Mouse (Mus musculus) hindbrain, postnatal 0 days (tissue): ENCODE data around the gene Foxe1. TPM values are rescaled to one million over a fixed set of nuclear protein-coding genes. Genes with fewer than 3 reads are reported as not detected.

Experiments used
- ATAC-seq: fragments of 200-750 bp; cut with Nextera tagmentation; 2 replicates; pipeline ENCODE4 v1.8.0; 2017; ENCODE audit warnings: mild to moderate bottlenecking, moderate TSS enrichment, moderate library complexity
- DNase-seq: peaks from one replicate; pipeline ENCODE4 v3.0.0-alpha.2; 2015; ENCODE audit warnings: low spot score
- H3K27ac ChIP-seq: fragments of 300-500 bp; sonication (generic); 2 replicates; pipeline ENCODE4 v1.5.1; 2014; ENCODE audit warnings: mild to moderate bottlenecking
- H3K27me3 ChIP-seq: fragments of 300-500 bp; sonication (generic); 2 replicates; pipeline ENCODE4 v1.6.1; 2014; ENCODE audit warnings: low read length, mixed read lengths; ENCODE audit not compliant: insufficient read depth
- H3K36me3 ChIP-seq: fragments of 300-500 bp; sonication (generic); 2 replicates; pipeline ENCODE4 v1.6.1; 2014; ENCODE audit warnings: low read length, mixed read lengths; ENCODE audit not compliant: insufficient read depth
- H3K4me1 ChIP-seq: fragments of 300-500 bp; sonication (generic); 2 replicates; pipeline ENCODE4 v1.6.1; 2014; ENCODE audit warnings: antibody characterized with exemption, low read length, mixed read lengths; ENCODE audit not compliant: insufficient read depth
- H3K4me2 ChIP-seq: fragments of 300-500 bp; sonication (generic); 2 replicates; pipeline ENCODE4 v1.6.1; 2014; ENCODE audit warnings: low read depth, mild to moderate bottlenecking, low read length, moderate library complexity, mixed read lengths
- H3K4me3 ChIP-seq: fragments of 300-500 bp; sonication (generic); 2 replicates; pipeline ENCODE4 v1.5.1; 2014; ENCODE audit warnings: low read length
- H3K9ac ChIP-seq: fragments of 300-500 bp; sonication (generic); replicated peaks from 2 replicates; pipeline ENCODE4 v1.6.1; 2014; ENCODE audit warnings: mild to moderate bottlenecking, low read length, moderate library complexity, mixed read lengths
- H3K9me3 ChIP-seq: fragments of 300-500 bp; sonication (generic); 2 replicates; pipeline ENCODE4 v1.6.1; 2016; ENCODE audit warnings: low read length, mixed read lengths
- CTCF ChIP-seq: IDR thresholded peaks from 2 replicates; pipeline ENCODE4 v1.5.1; 2016; ENCODE audit warnings: antibody characterized with exemption, control low read depth, low read depth
- WGBS: fragments of 180-500 bp; shearing (Covaris S2); extraction: QIAGEN DNeasy Blood & Tissue Kit; methylation state at CpG from one replicate; pipeline ENCODE4 v1.1.7; 2014; 5-methylcytosine and 5-hydroxymethylcytosine counted together
- polyA plus RNA-seq: library from polyadenylated mRNA; unstranded; fragments of >200 nt; fragmentation: Nextera tagmentation; extraction: Ambion mirVana; gene quantifications from 2 replicates; pipeline ENCODE4 v1.2.1, GENCODE M21; 2015
- total RNA-seq: library from RNA; depleted of rRNA; stranded (reverse); fragments of >200 nt; gene quantifications from 2 replicates; pipeline ENCODE4 v1.2.3, GENCODE M21; 2014

Gene Foxe1
- total and polyA plus RNA-seq, 2 experiments from 2014 or later = not detected

- DNase-seq (no peak), ATAC-seq (no peak)
- H3K27me3 ChIP-seq = peaks cover 78% of the 10 kb centered on the region
- H3K9me3 ChIP-seq = no peaks in the 10 kb centered on the region
- no peak for TF ChIP-seq CTCF
- WGBS = 23% methylated on average over 6 of the region's 6 CpGs
- no peaks in the 10 kb centered on the region for H3K4me1 ChIP-seq
- no peaks in the 10 kb centered on the region for H3K36me3 ChIP-seq
- no peak overlapping the region for H3K4me3 ChIP-seq
- no peak overlapping the region for H3K27ac ChIP-seq
- H3K4me2 ChIP-seq = no peak overlapping the region
- H3K9ac ChIP-seq = no peak overlapping the region
These were observed 2.8 kb downstream of the Foxe1 start for GRCm38 (mm10) chr4:46346221-46346620.

DNA sequence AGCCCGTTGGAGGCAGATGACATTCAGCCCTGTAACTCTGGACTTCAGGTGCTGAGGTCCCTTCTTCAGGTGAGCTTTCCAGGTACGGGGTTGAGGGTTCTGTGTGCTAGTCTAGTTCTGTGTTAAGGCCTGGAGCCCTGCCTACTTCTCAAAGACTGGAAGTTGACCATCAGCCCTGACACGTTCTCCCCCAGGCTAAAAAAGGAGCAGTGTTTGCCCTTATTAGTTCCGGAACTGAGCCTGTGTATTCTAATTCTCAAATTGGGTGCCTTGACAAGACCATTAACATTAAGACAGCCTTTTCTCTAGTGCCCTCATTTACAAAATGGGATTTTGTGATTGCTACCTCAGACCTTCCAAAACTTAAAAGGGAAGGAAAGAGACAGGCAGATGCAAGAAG, 3.7 kb downstream of the Foxe1 start:
- TF ChIP-seq CTCF = no peak

DNA sequence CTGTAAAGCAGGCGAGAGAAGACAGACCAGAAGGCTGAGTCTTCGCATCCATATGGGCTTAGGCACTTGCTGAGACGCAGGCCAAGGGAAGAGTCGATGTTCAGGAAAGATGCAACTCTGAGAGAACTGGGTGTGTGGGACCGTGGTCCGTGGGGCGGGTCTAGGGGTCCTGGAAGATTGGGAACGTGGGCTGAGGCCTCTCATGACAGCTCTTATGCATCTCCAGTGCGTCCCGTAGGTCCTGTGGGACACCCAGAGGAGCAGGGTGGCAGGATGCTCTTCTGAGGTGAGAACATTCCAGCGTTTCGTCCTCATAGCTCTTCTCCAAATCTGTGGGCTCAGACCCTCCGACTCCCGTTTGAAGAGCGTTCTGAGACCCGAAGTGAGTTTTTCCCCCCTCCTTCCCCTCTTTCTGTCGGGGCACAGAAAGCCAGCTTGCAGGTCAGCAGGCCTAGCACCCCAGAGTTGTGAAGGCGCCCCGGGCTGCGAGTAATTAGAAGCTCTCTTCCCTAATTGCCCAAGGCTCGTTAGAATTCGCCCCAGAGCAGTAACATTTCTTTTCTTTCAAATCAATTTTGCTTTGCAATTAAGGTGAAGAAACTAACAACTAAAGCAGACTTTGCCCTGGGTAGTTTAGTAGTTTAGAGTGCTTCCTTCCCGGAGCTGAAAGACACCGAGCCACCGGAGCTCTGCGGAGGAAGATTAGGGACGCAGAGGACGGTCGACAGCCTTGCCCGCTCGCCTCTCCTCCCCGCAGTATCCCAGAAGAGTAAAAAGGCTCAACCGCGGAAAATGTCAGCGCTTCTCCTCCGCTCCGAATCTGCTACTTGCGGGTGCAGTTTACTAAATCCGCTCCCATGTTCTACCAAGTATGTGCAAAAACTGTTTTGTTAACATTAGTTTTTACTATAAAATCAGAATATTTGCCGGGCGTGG, 4.4 kb downstream of the Foxe1 start:
- ATAC-seq (no peak), DNase-seq (no peak)
- Histone ChIP-seq H3K9ac (no peak overlapping the region), H3K27ac (no peak overlapping the region), H3K4me2 (no peak overlapping the region), H3K27me3 (peaks cover 71% of the 10 kb centered on the region), H3K36me3 (no peaks in the 10 kb centered on the region), H3K4me3 (no peak overlapping the region), H3K9me3 (no peaks in the 10 kb centered on the region), H3K4me1 (no peaks in the 10 kb centered on the region)
- 2% methylated on average over 41 of the region's 41 CpGs for WGBS
- no peak for TF ChIP-seq CTCF

More for the DNA sequence above, 3.7 kb downstream of the Foxe1 start:
- WGBS = 6% methylated on average over 4 of the region's 4 CpGs
- Histone ChIP-seq H3K9me3 (no peaks in the 10 kb centered on the region), H3K9ac (no peak overlapping the region), H3K4me1 (no peaks in the 10 kb centered on the region), H3K27me3 (peaks cover 75% of the 10 kb centered on the region), H3K4me3 (no peak overlapping the region), H3K27ac (no peak overlapping the region), H3K36me3 (no peaks in the 10 kb centered on the region), H3K4me2 (no peak overlapping the region)
- no peak for ATAC-seq
- no peak for DNase-seq

- no peak overlapping the region for H3K9ac ChIP-seq
- ATAC-seq (no peak), DNase-seq (no peak)
- no peaks in the 10 kb centered on the region for H3K4me1 ChIP-seq
- no peak overlapping the region for H3K27ac ChIP-seq
- H3K4me3 ChIP-seq = no peak overlapping the region
- no peak overlapping the region for H3K4me2 ChIP-seq
- H3K36me3 ChIP-seq = no peaks in the 10 kb centered on the region
- TF ChIP-seq CTCF = no peak
- no peaks in the 10 kb centered on the region for H3K9me3 ChIP-seq
- H3K27me3 ChIP-seq = peaks cover 68% of the 10 kb centered on the region
- 21% methylated on average over 9 of the region's 9 CpGs for WGBS
These were observed 5.5 kb downstream of the Foxe1 start for GRCm38 (mm10) chr4:46348897-46349296.

DNA sequence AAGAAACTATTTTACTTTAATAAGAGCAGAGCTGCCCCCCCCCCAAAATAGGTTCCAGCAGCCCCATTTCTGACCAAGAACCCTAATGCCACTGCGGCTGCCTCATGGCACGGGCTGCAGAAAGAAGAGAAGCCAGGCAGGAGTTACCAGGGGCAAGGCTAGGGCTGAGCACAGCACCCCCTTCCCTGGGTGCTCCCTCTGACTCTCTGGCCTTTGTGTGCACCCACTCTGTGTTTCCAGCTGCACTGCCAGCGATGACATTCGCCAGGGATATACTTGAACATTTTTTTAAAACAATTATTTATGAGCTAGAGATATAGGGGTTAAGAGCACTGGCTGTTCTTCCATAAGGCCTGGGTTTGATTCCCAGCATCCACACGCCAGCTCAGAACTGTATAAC, 6.1 kb downstream of the Foxe1 start:
- Histone ChIP-seq H3K4me3 (no peak overlapping the region), H3K36me3 (no peaks in the 10 kb centered on the region), H3K4me1 (no peaks in the 10 kb centered on the region), H3K4me2 (no peak overlapping the region), H3K27ac (no peak overlapping the region), H3K9ac (no peak overlapping the region), H3K27me3 (peaks cover 62% of the 10 kb centered on the region), H3K9me3 (no peaks in the 10 kb centered on the region)
- ATAC-seq = no peak
- no peak for TF ChIP-seq CTCF
- DNase-seq = no peak
- WGBS = 47% methylated on average over 5 of the region's 5 CpGs

DNA sequence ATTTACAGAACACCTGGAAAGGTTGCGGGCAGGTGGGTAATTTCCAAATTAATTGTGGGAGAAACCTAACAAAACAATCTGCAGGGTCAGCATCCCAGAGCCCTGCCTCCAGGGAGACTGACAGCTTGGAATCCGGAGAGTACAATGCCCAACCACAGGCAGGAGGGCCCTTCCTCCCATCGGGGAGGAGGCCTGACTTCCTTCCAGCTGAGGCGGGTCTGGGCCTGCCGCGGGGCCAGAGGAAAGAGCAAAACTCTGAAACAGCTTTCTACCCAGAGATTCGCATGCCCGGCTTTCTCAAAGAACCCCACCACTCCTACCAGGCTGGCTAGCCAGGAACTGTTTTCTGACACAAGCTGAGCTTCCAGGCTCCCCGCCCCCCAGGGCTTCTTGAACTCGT, 9.6 kb downstream of the Foxe1 start:
- ATAC-seq = no peak
- Histone ChIP-seq H3K4me3 (no peak overlapping the region), H3K4me2 (no peak overlapping the region), H3K9ac (no peak overlapping the region), H3K9me3 (no peaks in the 10 kb centered on the region), H3K4me1 (no peaks in the 10 kb centered on the region), H3K27ac (no peak overlapping the region), H3K36me3 (no peaks in the 10 kb centered on the region), H3K27me3 (peaks cover 31% of the 10 kb centered on the region)
- DNase-seq = no peak
- no peak for TF ChIP-seq CTCF
- WGBS = 11% methylated on average over 10 of the region's 10 CpGs

- H3K4me2 ChIP-seq = no peak overlapping the region
- TF ChIP-seq CTCF = peak; percentile 79
- peaks cover 15% of the 10 kb centered on the region; the same call in 1 of the 2 replicates for H3K27me3 ChIP-seq
- peak; percentile 53 for DNase-seq
- ATAC-seq = no peak
- no peak overlapping the region for H3K9ac ChIP-seq
- H3K36me3 ChIP-seq = no peaks in the 10 kb centered on the region
- H3K9me3 ChIP-seq = no peaks in the 10 kb centered on the region
- H3K27ac ChIP-seq = no peak overlapping the region
- 52% methylated on average over 12 of the region's 12 CpGs for WGBS
- H3K4me3 ChIP-seq = no peak overlapping the region
- H3K4me1 ChIP-seq = no peaks in the 10 kb centered on the region
These were observed 13.1 kb downstream of the Foxe1 start for GRCm38 (mm10) chr4:46356351-46357133.
